Mouse (Mus musculus) kidney, adult 2 months (tissue): Measurements from ENCODE around the gene Dnah2.

Source experiments
- CTCF ChIP-seq: fragments of 200-500 bp; conservative IDR thresholded peaks from 2 replicates; pipeline ENCODE4 v1.5.1; 2011; ENCODE audit warnings: low read depth, mild to moderate bottlenecking, control low read depth, low read length, moderate library complexity, mixed read lengths; ENCODE audit not compliant: insufficient read depth, insufficient read length
- POLR2A ChIP-seq: fragments of 200-500 bp; IDR thresholded peaks from one replicate; pipeline ENCODE4 v1.6.1; 2011; ENCODE audit warnings: low read depth, low read length, control low read depth

- TF ChIP-seq CTCF (no peak), POLR2A (no peak)
Measured at GRCm38 (mm10) chr11:69527098-69528030, 21.5 kb downstream of the Dnah2 start.
